Mouse (Mus musculus) olfactory bulb, adult 2 months (tissue): Measurements from ENCODE around the gene Zdhhc4.

Experiments used
- CTCF ChIP-seq: fragments of 200-500 bp; IDR thresholded peaks from 2 replicates; pipeline ENCODE4 v1.5.1; 2012; ENCODE audit warnings: low read depth, mild to moderate bottlenecking, low read length, moderate library complexity; ENCODE audit not compliant: insufficient read depth
- POLR2A ChIP-seq: fragments of 200-500 bp; IDR thresholded peaks from 2 replicates; pipeline ENCODE4 v1.6.1; 2012; ENCODE audit warnings: mild to moderate bottlenecking, low read depth, low read length, moderate library complexity; ENCODE audit not compliant: insufficient read depth

DNA sequence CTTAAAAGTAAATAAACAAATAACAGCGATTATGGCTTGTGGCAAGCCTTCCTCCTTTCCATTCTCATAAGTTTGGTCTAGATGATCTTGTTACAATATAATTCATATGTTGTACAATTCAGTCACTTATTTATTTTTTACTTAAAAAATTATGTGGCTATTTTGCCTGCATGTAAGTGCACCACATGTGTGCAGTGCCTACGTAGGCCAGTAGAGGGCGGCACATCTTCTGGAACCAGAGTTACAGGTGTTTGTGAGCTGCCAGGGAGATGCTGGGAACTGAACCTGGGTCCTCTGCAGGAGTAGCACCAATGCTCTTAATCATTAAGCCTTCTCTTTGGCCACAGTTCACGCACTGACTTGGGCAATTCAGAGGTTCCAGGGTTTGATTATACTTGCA, 47.1 kb upstream of the Zdhhc4 start:
- TF ChIP-seq CTCF (no peak), POLR2A (no peak)
